Mouse (Mus musculus) stomach, embryonic 15.5 days (tissue): Measurements from ENCODE around the gene Adh1. TPM values are rescaled to one million over a fixed set of nuclear protein-coding genes. Genes with fewer than 3 reads are reported as not detected.

Experiments
- ATAC-seq: fragments of 200-750 bp; cut with Nextera tagmentation; 2 replicates; pipeline ENCODE4 v1.8.0; 2017; ENCODE audit warnings: low read depth, moderate number of reproducible peaks, moderate TSS enrichment; ENCODE audit not compliant: insufficient read depth, low FRiP score
- H3K27ac ChIP-seq: fragments of 300-500 bp; sonication (generic); 2 replicates; pipeline ENCODE4 v1.5.1; 2015; ENCODE audit warnings: mild to moderate bottlenecking, inconsistent platforms
- H3K27me3 ChIP-seq: fragments of 300-500 bp; sonication (generic); replicated peaks from 2 replicates; pipeline ENCODE4 v1.6.1; 2015; ENCODE audit warnings: inconsistent platforms
- H3K36me3 ChIP-seq: fragments of 300-500 bp; sonication (generic); 2 replicates; pipeline ENCODE4 v1.6.1; 2015; ENCODE audit warnings: inconsistent platforms
- H3K4me1 ChIP-seq: fragments of 300-500 bp; sonication (generic); 2 replicates; pipeline ENCODE4 v1.6.1; 2015; ENCODE audit warnings: inconsistent platforms
- H3K4me2 ChIP-seq: fragments of 300-500 bp; sonication (generic); 2 replicates; pipeline ENCODE4 v1.6.1; 2015; ENCODE audit warnings: mild to moderate bottlenecking, inconsistent platforms
- H3K4me3 ChIP-seq: fragments of 300-500 bp; sonication (generic); replicated peaks from 2 replicates; pipeline ENCODE4 v1.5.1; 2015; ENCODE audit warnings: inconsistent platforms
- H3K9ac ChIP-seq: fragments of 300-500 bp; sonication (generic); 2 replicates; pipeline ENCODE4 v1.6.1; 2015; ENCODE audit warnings: inconsistent platforms
- H3K9me3 ChIP-seq: fragments of 300-500 bp; sonication (generic); 2 replicates; pipeline ENCODE4 v1.6.1; 2016; ENCODE audit warnings: inconsistent platforms
- WGBS: fragments of 180-500 bp; shearing (Covaris S2); methylation state at CpG from one replicate; pipeline ENCODE4 v1.1.7; 2015; 5-methylcytosine and 5-hydroxymethylcytosine counted together
- polyA plus RNA-seq: library from polyadenylated mRNA; unstranded; fragments of >200 nt; fragmentation: Nextera tagmentation; extraction: Ambion mirVana; gene quantifications from 2 replicates; pipeline ENCODE4 v1.2.1, GENCODE M21; 2015

The Adh1 gene
- polyA plus RNA-seq, 1 experiment from 2014 or later = 40.9 TPM

DNA sequence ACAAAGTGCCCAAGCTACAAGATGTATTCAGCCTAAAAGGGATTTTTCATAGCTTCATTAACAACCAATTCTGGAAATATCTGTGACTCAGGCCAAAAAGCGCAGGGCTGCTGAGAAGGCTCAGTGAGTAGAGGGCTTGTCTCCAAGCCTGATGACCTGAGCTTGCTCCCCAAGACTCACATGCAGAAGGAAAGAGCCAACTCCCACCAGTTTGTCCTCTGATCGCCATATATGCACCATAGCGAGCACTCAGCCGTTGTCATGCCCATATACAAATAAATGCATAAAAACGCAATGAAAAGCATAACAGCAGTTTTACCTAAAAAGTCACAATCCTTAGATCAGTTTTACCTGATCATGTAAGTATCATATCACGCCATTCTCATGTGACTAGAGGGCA is 34.3 kb upstream of the Adh1 start:
- no peak for ATAC-seq
- no peaks in the 10 kb centered on the region for H3K4me1 ChIP-seq
- WGBS = 93% methylated on average over 6 of the region's 6 CpGs
- H3K27me3 ChIP-seq = no peaks in the 10 kb centered on the region
- H3K4me3 ChIP-seq = no peak overlapping the region
- H3K9ac ChIP-seq = no peak overlapping the region
- H3K4me2 ChIP-seq = no peak overlapping the region
- H3K36me3 ChIP-seq = no peaks in the 10 kb centered on the region
- H3K27ac ChIP-seq = no peak overlapping the region
- no peaks in the 10 kb centered on the region for H3K9me3 ChIP-seq

DNA sequence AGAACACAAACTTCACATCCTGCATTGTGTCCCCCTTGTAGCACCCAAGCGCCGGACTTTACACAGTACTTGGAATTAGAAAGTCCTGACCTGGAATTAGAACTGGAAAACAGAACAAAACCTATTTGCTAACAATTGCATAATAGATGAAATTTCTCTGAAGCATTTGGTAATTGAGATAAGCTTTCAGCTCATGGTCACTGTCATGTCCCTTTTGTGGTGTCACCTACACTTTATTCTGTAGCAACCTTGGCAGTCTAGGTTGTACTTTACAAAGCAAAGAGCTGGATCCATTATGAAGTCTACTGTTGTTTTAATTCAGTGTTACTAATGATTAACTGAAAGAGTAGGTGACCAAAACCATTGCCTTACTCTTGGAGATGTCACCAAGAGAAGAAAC is 33.7 kb upstream of the Adh1 start:
- H3K4me1 ChIP-seq = no peaks in the 10 kb centered on the region
- no peak overlapping the region for H3K4me3 ChIP-seq
- H3K9ac ChIP-seq = no peak overlapping the region
- 87% methylated on average over 2 of the region's 2 CpGs for WGBS
- H3K36me3 ChIP-seq = no peaks in the 10 kb centered on the region
- no peak overlapping the region for H3K4me2 ChIP-seq
- H3K9me3 ChIP-seq = no peaks in the 10 kb centered on the region
- H3K27me3 ChIP-seq = no peaks in the 10 kb centered on the region
- no peak for ATAC-seq
- no peak overlapping the region for H3K27ac ChIP-seq

DNA sequence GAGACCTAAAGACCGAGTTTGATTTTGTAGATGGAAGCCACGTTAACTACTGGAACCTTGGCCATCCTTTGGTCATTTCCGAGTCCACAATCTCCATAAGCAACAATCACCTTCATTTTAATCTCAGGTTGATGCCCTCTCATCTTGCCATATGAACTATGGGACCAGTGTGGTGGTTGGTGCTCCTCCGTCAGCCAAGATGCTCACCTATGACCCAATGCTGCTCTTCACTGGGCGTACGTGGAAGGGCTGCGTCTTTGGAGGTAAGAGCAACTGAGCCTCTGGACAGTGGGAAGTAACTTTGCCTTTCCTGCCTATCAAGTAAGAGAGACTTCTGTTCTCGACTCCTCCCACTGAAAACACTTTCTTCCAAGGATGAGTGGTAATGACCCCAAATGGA is 33.0 kb upstream of the Adh1 start:
- H3K4me2 ChIP-seq = no peak overlapping the region
- H3K9ac ChIP-seq = no peak overlapping the region
- H3K36me3 ChIP-seq = no peaks in the 10 kb centered on the region
- H3K27me3 ChIP-seq = no peaks in the 10 kb centered on the region
- 88% methylated on average over 8 of the region's 8 CpGs for WGBS
- no peaks in the 10 kb centered on the region for H3K4me1 ChIP-seq
- H3K9me3 ChIP-seq = no peaks in the 10 kb centered on the region
- H3K27ac ChIP-seq = no peak overlapping the region
- ATAC-seq = no peak
- no peak overlapping the region for H3K4me3 ChIP-seq

DNA sequence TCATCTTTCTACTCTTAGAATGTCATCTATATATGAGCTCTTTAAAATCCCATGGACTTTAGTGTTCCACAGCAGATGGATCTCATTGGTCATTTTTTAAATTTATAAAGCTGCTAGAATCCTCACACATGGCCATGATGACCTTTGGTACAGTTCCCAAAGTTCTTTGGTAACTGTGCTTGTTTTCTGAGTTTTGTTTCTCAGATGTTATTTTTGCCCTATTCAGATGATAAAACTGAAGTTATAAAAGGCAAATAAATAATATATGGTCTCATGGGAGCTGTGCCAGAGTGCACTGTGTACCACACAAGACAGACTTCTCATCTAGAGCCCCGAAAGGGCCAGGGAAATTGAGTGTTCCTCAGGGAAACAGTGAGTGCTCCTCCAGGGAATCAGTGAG is 31.3 kb upstream of the Adh1 start:
- Histone ChIP-seq H3K9ac (no peak overlapping the region), H3K4me1 (no peaks in the 10 kb centered on the region), H3K27ac (no peak overlapping the region), H3K36me3 (no peaks in the 10 kb centered on the region), H3K4me2 (no peak overlapping the region), H3K4me3 (no peak overlapping the region), H3K9me3 (no peaks in the 10 kb centered on the region), H3K27me3 (no peaks in the 10 kb centered on the region)
- no peak for ATAC-seq
- WGBS = 85% methylated on average over 1 of the region's 1 CpGs

DNA sequence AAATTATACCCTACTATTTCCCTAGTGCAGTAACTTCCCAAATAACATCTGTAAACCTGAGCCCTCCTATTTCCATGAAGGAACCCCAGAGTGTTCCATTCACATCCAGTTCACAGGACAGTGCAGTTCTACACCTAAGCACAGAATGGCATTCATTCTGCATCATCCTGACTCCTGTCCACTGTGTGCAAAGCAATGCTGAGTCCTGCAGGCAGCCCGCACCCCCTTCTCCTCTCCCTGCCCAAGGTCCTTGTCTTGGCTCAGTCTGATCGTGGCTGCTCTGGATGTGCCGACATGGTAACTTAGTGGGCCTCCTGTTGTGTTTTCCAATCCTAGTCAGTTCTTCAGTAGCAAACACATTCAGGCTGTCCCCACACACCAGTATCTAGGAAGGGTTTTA is 30.5 kb upstream of the Adh1 start:
- H3K4me1 ChIP-seq = no peaks in the 10 kb centered on the region
- H3K9ac ChIP-seq = no peak overlapping the region
- no peak overlapping the region for H3K27ac ChIP-seq
- ATAC-seq = no peak
- H3K27me3 ChIP-seq = no peaks in the 10 kb centered on the region
- no peaks in the 10 kb centered on the region for H3K36me3 ChIP-seq
- H3K9me3 ChIP-seq = no peaks in the 10 kb centered on the region
- H3K4me3 ChIP-seq = no peak overlapping the region
- 91% methylated on average over 3 of the region's 3 CpGs for WGBS
- H3K4me2 ChIP-seq = no peak overlapping the region

DNA sequence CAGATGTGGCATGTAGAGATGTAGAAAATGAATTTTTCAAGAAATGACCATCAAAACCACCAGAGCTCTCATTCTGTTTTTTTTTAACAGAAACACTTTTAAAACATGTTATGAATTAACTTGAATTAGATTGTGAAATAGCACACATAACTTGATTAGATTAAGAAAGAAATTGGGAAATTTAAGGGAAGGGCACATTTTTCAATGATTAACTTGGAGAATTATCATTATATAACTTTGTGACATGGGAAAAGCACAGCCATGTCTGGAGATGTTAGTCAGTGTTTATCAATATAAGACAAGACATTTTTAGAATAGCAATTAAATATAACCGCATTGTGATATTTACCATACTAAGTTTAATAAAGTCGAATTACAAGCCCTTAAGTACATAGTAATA is 29.3 kb upstream of the Adh1 start:
- no peak for ATAC-seq
- Histone ChIP-seq H3K4me2 (no peak overlapping the region), H3K9ac (no peak overlapping the region), H3K4me3 (no peak overlapping the region), H3K9me3 (no peaks in the 10 kb centered on the region), H3K36me3 (no peaks in the 10 kb centered on the region), H3K27me3 (no peaks in the 10 kb centered on the region), H3K4me1 (no peaks in the 10 kb centered on the region), H3K27ac (no peak overlapping the region)
- 78% methylated on average over 2 of the region's 2 CpGs for WGBS

DNA sequence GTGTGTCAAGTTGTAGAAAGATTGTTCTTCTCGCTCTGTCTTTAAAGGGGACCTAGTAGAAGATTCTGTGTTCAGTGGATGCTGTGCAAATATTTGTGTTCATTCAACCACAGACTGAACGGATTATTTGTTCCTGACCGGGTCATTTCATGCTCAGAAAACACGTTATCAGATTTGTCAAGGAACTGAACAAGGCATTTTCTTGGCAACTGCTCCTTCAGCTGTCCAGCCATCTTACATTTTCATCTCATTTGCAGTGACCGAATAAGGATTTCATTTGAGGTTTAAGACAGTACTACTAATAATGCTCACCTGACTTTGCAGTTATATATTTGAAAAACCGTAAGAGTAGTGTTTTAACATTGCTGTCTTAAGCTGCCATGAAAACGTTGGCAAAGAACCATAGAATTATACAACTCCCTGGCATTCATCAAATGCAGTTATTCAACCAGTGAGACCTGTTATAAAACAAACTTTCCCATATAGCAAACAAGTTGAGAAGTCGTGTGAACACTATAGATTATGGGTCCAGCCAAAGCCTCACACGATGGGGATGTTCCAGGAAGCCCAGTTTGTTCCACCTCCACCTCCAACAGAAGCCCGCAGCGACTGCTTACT is 24.1 kb upstream of the Adh1 start:
- H3K4me2 ChIP-seq = no peak overlapping the region
- WGBS = 55% methylated on average over 11 of the region's 11 CpGs
- no peak overlapping the region for H3K27ac ChIP-seq
- H3K9ac ChIP-seq = no peak overlapping the region
- no peak for ATAC-seq
- H3K27me3 ChIP-seq = no peaks in the 10 kb centered on the region
- H3K4me1 ChIP-seq = no peaks in the 10 kb centered on the region
- no peaks in the 10 kb centered on the region for H3K9me3 ChIP-seq
- no peak overlapping the region for H3K4me3 ChIP-seq
- no peaks in the 10 kb centered on the region for H3K36me3 ChIP-seq

DNA sequence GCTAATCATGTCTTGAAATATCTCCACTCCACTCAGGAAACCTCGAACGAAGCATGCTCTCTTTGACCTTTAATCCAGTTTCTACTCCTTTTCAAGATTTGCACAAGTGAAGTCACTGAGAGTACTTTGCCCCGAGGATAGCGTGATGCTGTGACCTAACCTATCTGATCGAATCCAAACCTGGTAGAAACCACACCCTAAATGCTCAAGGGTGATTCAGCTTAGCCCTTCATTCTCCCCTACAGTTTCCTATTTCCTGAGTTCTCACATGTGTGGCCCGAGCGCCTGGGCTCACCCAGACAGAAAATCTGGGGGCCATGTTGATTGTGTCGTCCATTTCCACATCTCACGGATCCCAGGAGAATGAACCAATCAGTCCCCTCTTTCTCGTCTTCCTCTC is 22.7 kb upstream of the Adh1 start:
- WGBS = 78% methylated on average over 10 of the region's 10 CpGs
- Histone ChIP-seq H3K27ac (no peak overlapping the region), H3K9ac (no peak overlapping the region), H3K4me1 (no peaks in the 10 kb centered on the region), H3K9me3 (no peaks in the 10 kb centered on the region), H3K4me3 (no peak overlapping the region), H3K27me3 (no peaks in the 10 kb centered on the region), H3K36me3 (no peaks in the 10 kb centered on the region), H3K4me2 (no peak overlapping the region)
- ATAC-seq = no peak

DNA sequence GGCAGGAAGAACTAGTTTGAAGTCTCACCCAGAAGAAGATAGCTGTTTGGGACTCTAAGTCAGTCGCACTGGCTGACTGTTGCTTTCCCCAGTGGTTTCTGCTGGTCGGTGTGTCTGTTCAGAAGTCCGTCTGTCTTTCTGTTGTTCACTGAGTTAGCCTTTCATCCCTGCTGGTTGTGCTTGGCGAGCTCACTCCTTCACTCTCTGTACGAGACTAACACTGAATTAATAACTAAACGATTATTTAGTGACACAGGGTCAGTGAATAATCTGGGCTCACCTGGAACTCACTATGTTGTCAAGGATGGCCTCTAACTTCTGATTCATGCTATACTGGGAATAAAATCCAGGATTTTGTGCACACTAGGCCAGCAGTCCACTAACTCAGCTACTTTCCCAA is 21.3 kb upstream of the Adh1 start:
- Histone ChIP-seq H3K27ac (no peak overlapping the region), H3K4me3 (no peak overlapping the region), H3K27me3 (no peaks in the 10 kb centered on the region), H3K36me3 (no peaks in the 10 kb centered on the region), H3K4me2 (no peak overlapping the region), H3K9me3 (no peaks in the 10 kb centered on the region), H3K9ac (no peak overlapping the region), H3K4me1 (no peaks in the 10 kb centered on the region)
- ATAC-seq = no peak
- 88% methylated on average over 6 of the region's 6 CpGs for WGBS

DNA sequence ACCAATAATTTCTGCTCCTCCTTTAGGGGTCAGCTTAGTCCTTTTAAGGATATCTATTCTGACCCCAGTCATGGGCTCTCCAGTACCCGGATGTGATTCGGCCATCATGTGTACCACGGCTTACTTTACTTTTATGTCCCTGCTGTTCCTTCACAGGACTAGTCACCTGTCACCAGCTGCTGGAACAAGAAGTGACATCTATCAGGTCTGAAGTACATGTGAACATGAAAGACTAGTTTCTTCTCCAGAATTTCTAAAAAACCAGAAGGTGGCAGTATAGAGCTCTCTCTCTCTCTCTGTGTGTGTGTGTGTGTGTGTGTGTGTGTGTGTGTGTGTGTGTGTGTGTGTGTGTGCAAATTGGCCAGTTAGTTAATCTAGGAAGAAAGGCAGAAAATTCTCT is 20.4 kb upstream of the Adh1 start:
- H3K27me3 ChIP-seq = no peaks in the 10 kb centered on the region

DNA sequence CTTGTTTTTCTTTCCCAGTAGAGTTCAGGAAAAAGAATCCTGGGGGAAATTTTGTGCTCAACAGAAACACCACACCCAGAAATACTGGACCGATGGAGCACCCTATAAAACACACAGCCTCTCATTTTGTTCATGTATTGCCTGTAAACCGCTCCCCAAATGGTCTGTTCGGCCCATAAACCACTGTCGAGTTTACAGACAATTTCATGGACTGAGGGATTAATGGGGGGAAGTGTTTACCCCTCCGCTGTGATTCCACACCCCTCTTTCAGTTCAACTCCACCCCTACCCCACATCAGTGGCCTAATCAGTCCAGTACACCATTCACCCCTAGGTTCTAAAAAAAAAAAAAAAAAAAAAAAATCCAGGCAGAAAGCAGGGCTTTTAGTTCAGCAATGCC is 19.8 kb upstream of the Adh1 start:
- WGBS = 71% methylated on average over 5 of the region's 5 CpGs
- no peak overlapping the region for H3K27ac ChIP-seq

More for the DNA sequence above, 20.4 kb upstream of the Adh1 start:
- Histone ChIP-seq H3K4me1 (no peaks in the 10 kb centered on the region), H3K4me3 (no peak overlapping the region), H3K4me2 (no peak overlapping the region), H3K9me3 (no peaks in the 10 kb centered on the region), H3K9ac (no peak overlapping the region), H3K36me3 (no peaks in the 10 kb centered on the region), H3K27ac (no peak overlapping the region)
- no peak for ATAC-seq
- WGBS = 86% methylated on average over 3 of the region's 3 CpGs

DNA sequence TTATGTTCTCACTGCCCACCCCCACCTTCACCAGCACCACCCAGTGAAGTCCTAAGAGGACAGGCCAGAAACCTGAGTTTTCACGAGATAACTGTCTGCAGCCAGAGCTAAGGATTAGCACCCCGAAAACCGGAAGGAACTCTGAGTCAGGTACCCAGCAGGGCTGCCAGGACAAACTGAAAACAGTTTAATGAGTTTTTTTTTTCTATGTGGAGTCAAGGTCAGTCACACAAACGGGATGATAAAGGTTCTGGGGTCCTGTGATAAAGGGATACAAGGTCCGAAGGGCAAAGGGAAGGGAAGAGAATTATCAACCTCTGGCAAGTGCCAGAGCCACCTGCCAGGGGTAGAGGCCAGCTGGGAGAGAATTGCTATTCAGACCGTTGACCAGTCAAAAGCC is 19.4 kb upstream of the Adh1 start:
- Histone ChIP-seq H3K36me3 (no peaks in the 10 kb centered on the region), H3K4me3 (no peak overlapping the region), H3K27ac (no peak overlapping the region), H3K27me3 (no peaks in the 10 kb centered on the region), H3K4me1 (no peaks in the 10 kb centered on the region), H3K9me3 (no peaks in the 10 kb centered on the region), H3K4me2 (no peak overlapping the region), H3K9ac (no peak overlapping the region)
- WGBS = 45% methylated on average over 6 of the region's 6 CpGs
- no peak for ATAC-seq

More for the DNA sequence above, 19.8 kb upstream of the Adh1 start:
- Histone ChIP-seq H3K9ac (no peak overlapping the region), H3K4me3 (no peak overlapping the region), H3K36me3 (no peaks in the 10 kb centered on the region), H3K4me1 (no peaks in the 10 kb centered on the region), H3K27me3 (no peaks in the 10 kb centered on the region), H3K4me2 (no peak overlapping the region), H3K9me3 (no peaks in the 10 kb centered on the region)
- no peak for ATAC-seq

DNA sequence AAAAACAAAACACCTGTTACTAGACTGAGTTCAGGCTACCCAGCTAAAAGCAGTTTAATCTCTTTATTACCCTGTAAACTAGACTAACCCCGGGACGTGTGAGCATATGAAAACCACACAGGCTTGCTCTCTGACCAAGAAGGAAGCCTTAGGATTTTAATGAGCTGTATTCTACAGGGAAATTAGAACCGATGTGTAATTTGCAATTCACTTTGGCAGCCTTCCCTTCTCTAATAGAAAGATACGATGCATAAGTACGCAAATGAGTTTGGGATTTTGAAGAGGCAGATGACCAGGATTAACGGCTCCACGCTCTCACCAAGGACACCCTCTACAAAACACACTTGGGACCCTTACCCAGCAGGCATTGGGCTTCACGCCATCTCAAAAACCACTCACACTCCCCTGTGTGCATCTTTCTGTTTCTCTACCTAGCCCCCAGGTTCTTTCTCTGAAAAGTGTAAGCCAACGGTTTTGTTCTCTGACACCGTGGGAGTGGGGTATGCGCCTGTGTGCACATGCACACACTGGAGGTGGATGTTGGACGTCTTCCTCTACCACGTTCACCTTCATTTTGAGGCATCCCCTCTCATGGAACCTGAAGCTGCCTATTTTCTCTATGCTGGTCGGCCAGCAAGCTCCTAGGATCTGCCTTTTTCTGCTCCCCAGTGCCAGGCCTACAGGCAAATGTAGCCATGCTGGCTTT is 18.6 kb upstream of the Adh1 start:
- no peaks in the 10 kb centered on the region for H3K36me3 ChIP-seq
- no peak overlapping the region for H3K27ac ChIP-seq
- H3K4me2 ChIP-seq = no peak overlapping the region
- 83% methylated on average over 14 of the region's 14 CpGs for WGBS
- no peak overlapping the region for H3K4me3 ChIP-seq
- no peak for ATAC-seq
- no peaks in the 10 kb centered on the region for H3K27me3 ChIP-seq
- no peaks in the 10 kb centered on the region for H3K4me1 ChIP-seq
- H3K9ac ChIP-seq = no peak overlapping the region
- H3K9me3 ChIP-seq = no peaks in the 10 kb centered on the region
